ENCODE assay signal across 9 mouse cellular contexts in the genomic region with DNA sequence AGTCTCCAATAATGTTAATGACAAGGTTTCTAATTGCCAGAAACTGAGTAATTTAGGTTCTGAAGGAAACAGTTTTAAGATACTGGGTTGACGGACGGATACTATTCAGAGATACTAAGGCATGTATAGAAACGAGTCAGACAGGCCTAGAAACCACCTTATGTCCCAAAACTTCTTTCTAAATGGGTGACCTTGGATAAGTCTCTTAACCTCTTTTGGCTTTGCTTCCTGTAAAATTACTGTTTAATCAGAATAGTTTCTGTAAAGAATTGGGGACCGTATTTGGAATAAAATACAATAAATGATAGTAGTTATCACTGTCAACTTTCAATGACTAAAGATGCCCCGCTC. TPM values are rescaled to one million over a fixed set of nuclear protein-coding genes. Genes with fewer than 3 reads are reported as not detected.
A peak's percentile ranks its signal among the peaks of the same experiment; 100 is the strongest.
DNase-seq lines count a peak whose midpoint lies in the region; ATAC-seq and TF ChIP-seq lines count a peak whose summit lies in the region.
"Had no signal": no experiment of that assay in that cellular context is flagged by ENCODE, and none has a peak within 500 bp of the region (broad histone marks: within the 10 kb centered on the region; RNA-seq: fewer than 3 reads in every experiment).

No protein-coding gene starts in this region.

- DNase-seq in heart, postnatal 14 days, result no peak
- no peak for DNase-seq in MEL (ENCODE audit: low read depth, low spot score)
- DNase-seq in hindbrain, embryonic 10.5 days (ENCODE audit: low spot score), result no peak
- DNase-seq in liver, postnatal 0 days, result no peak
- DNase-seq in gastrocnemius, adult 8-10 months (ENCODE audit: low spot score in 2 of 2), result no peak
- no peak for DNase-seq in right cerebral cortex, postnatal 25 days

- peak overlapping the region; percentile 63 for H3K4me2 ChIP-seq in heart, embryonic 13.5 days
- H3K4me2 ChIP-seq in liver, postnatal 0 days (ENCODE audit: low read depth, low read length), result peak overlapping the region; percentile 66

- no peak overlapping the region for H3K9ac ChIP-seq in heart, embryonic 13.5 days
- peak overlapping the region; percentile 64 for H3K9ac ChIP-seq in MEL (ENCODE audit: control insufficient read depth, low read depth, low read length, poor library complexity, severe bottlenecking)
- H3K9ac ChIP-seq in liver, postnatal 0 days (replicated peaks), result peak overlapping the region; percentile 72; the same call in 1 of the 2 replicates

- intact Hi-C loops in heart, postnatal 14 days (cut with DNase I), result loop anchor here (2.0 kb wide), 1 partner anchor 89 kb away; no protein-coding TSS in a partner anchor

- no peaks in the 10 kb centered on the region for H3K9me3 ChIP-seq in heart, embryonic 13.5 days
- no peaks in the 10 kb centered on the region for H3K9me3 ChIP-seq in MEL (replicated peaks; ENCODE audit: insufficient read depth, low read length)
- H3K9me3 ChIP-seq in hindbrain, embryonic 10.5 days, result no peaks in the 10 kb centered on the region
- no peaks in the 10 kb centered on the region for H3K9me3 ChIP-seq in liver, postnatal 0 days (ENCODE audit: low read length)

- peaks cover 44% of the 10 kb centered on the region for H3K4me1 ChIP-seq in heart, embryonic 13.5 days
- peaks cover 0 to 9% of the 10 kb centered on the region in 2 experiments; a peak in 2 of 4 replicates for H3K4me1 ChIP-seq in MEL (ENCODE audit: control insufficient read depth in 1 of 2, insufficient read depth in 2 of 2, low read length in 2 of 2)
- H3K4me1 ChIP-seq in hindbrain, embryonic 10.5 days (replicated peaks), result peaks cover 27% of the 10 kb centered on the region
- H3K4me1 ChIP-seq in liver, postnatal 0 days (ENCODE audit: insufficient read depth), result peaks cover 33% of the 10 kb centered on the region

- no peaks in the 10 kb centered on the region for H3K27me3 ChIP-seq in heart, embryonic 13.5 days (replicated peaks)
- no peaks in the 10 kb centered on the region for H3K27me3 ChIP-seq in MEL (ENCODE audit: control insufficient read depth in 1 of 2, insufficient read depth in 2 of 2, low read length in 2 of 2)
- H3K27me3 ChIP-seq in hindbrain, embryonic 10.5 days (ENCODE audit: insufficient read depth, poor library complexity, severe bottlenecking), result no peaks in the 10 kb centered on the region
- no peaks in the 10 kb centered on the region for H3K27me3 ChIP-seq in liver, postnatal 0 days (ENCODE audit: insufficient read depth, low read length)

- no peak for ATAC-seq in heart, embryonic 13.5 days (ENCODE audit: extremely low read depth, insufficient number of reproducible peaks, low FRiP score, low TSS enrichment)
- no peak for ATAC-seq in liver, postnatal 0 days
- no peak for ATAC-seq in CD4-positive, CD25-positive, alpha-beta regulatory T cell, adult 4 months

- TF ChIP-seq CTCF in MEL (IDR thresholded peaks at IDR 0.05 in 2 of 3, conservative IDR thresholded peaks at IDR 0.05 in 1 of 3; ENCODE audit: control insufficient read depth in 1 of 3, insufficient read depth in 1 of 3, low read depth in 2 of 3, low read length in 3 of 3, poor library complexity in 1 of 3, severe bottlenecking in 1 of 3), result no peak
- TF ChIP-seq CTCF in liver, postnatal 0 days (IDR thresholded peaks at IDR 0.05; ENCODE audit: low read depth), result no peak

- no peak; a peak in 1 of 4 replicates for TF ChIP-seq POLR2A in MEL (IDR thresholded peaks at IDR 0.05; ENCODE audit: control insufficient read depth in 1 of 2, insufficient read depth in 1 of 2, low read depth in 1 of 2, low read length in 2 of 2, poor library complexity in 1 of 2)

- TF ChIP-seq RAD21 in MEL (IDR thresholded peaks at IDR 0.05; ENCODE audit: low read depth, low read length), result no peak

- peak overlapping the region; percentile 88 for H3K27ac ChIP-seq in heart, embryonic 13.5 days (replicated peaks)
- H3K27ac ChIP-seq in MEL (ENCODE audit: control insufficient read depth, low read depth, low read length), result peak overlapping the region; percentile 25; the same call in 1 of the 2 replicates
- no peak overlapping the region for H3K27ac ChIP-seq in hindbrain, embryonic 10.5 days
- peak overlapping the region; percentile 96 for H3K27ac ChIP-seq in liver, postnatal 0 days (ENCODE audit: low read depth)

- H3K36me3 ChIP-seq in heart, embryonic 13.5 days, result no peaks in the 10 kb centered on the region
- H3K36me3 ChIP-seq in MEL (ENCODE audit: control insufficient read depth in 1 of 2, insufficient read depth in 2 of 2, low read length in 2 of 2), result peaks cover 0 to 8% of the 10 kb centered on the region in 2 experiments; a peak in 2 of 4 replicates
- no peaks in the 10 kb centered on the region for H3K36me3 ChIP-seq in hindbrain, embryonic 10.5 days
- 0 out of 2 replicates have a peak, but pooled peaks cover 3% of the 10 kb centered on the region for H3K36me3 ChIP-seq in liver, postnatal 0 days (replicated peaks; ENCODE audit: insufficient read depth, low read length)

- no peak for TF ChIP-seq EP300 in MEL (IDR thresholded peaks at IDR 0.05; ENCODE audit: low read depth in 1 of 2, low read length in 2 of 2)
- TF ChIP-seq EP300 in liver, postnatal 0 days (IDR thresholded peaks at IDR 0.05; ENCODE audit: low read depth), result no peak; the same call in 1 of the 2 replicates

- H3K79me2 ChIP-seq in MEL (ENCODE audit: control insufficient read depth, insufficient read depth, low read length, poor library complexity), result peaks cover 2% of the 10 kb centered on the region; the same call in 1 of the 2 replicates

- H3K4me3 ChIP-seq in heart, embryonic 13.5 days, result peak overlapping the region; percentile 92
- H3K4me3 ChIP-seq in MEL (ENCODE audit: control insufficient read depth in 1 of 2, insufficient read depth in 1 of 2, low read depth in 2 of 2, low read length in 2 of 2), result peak overlapping the region; percentile 59 to 72
- H3K4me3 ChIP-seq in hindbrain, embryonic 10.5 days, result peak overlapping the region; percentile 80
- peak overlapping the region; percentile 98 for H3K4me3 ChIP-seq in liver, postnatal 0 days (ENCODE audit: low read depth, low read length)

- WGBS in heart, embryonic 13.5 days, result 11% methylated on average over 5 of the region's 5 CpGs
- 15% methylated on average over 5 of the region's 5 CpGs for WGBS in hindbrain, embryonic 10.5 days
- 16% methylated on average over 5 of the region's 5 CpGs for WGBS in liver, postnatal 0 days (ENCODE audit: insufficient replicate concordance)

TF ChIP-seq in MEL, 35 proteins besides CTCF, POLR2A, EP300 and RAD21:
- TF ChIP-seq CHD1 (IDR thresholded peaks at IDR 0.05; ENCODE audit: low read depth, low read length), result 0 out of 2 replicates have a peak, but pooled peaks have one; percentile 80
- TF ChIP-seq MYB (IDR thresholded peaks at IDR 0.05; ENCODE audit: low read depth, low read length), result no peak
- TF ChIP-seq JUND (IDR thresholded peaks at IDR 0.05; ENCODE audit: low read depth, low read length), result 0 out of 2 replicates have a peak, but pooled peaks have one; percentile 13
- TF ChIP-seq ETS1 (IDR thresholded peaks at IDR 0.05; ENCODE audit: low read depth, low read length), result peak; percentile 28; the same call in 1 of the 2 replicates
- TF ChIP-seq UBTF (IDR thresholded peaks at IDR 0.05; ENCODE audit: borderline replicate concordance, insufficient read depth, low read depth, low read length), result 0 out of 2 replicates have a peak, but pooled peaks have one; percentile 15
- no peak for TF ChIP-seq SMC3 (IDR thresholded peaks at IDR 0.05; ENCODE audit: low read depth, low read length)
- peak; percentile 26; the same call in 1 of the 2 replicates for TF ChIP-seq MYC (IDR thresholded peaks at IDR 0.05; ENCODE audit: low read depth, low read length)

RNA-seq across cellular contexts. Expression of gene Tnrc6b, which starts 0.9 kb away (rescaled TPM):
- 23.8 and 24.2 TPM in 2 replicates for polyA plus RNA-seq in heart, embryonic 13.5 days (2015; fragmentation: Nextera tagmentation; extraction: Ambion mirVana)
- 10 to 100 TPM; 55.4 to 56.4 TPM for total RNA-seq in heart, postnatal 14 days (2021)
- 8.0 and 8.2 TPM in 2 replicates for total RNA-seq in MEL (2012; rRNA removed)
- 10 to 100 TPM in 1 of 2 experiments, 1 to 10 TPM in 1; 7.8 to 13.9 TPM for polyA plus RNA-seq in MEL (2012; ENCODE audit: insufficient read depth in 1 of 2, insufficient read length in 2 of 2, low read depth in 1 of 2, low replicate concordance in 2 of 2, missing spikeins in 1 of 2)
- 42.7 and 43.3 TPM in 2 replicates for polyA plus RNA-seq in hindbrain, embryonic 10.5 days (2016; fragmentation: Nextera tagmentation; extraction: Ambion mirVana)
- 6.3 and 9.6 TPM in 2 replicates for polyA plus RNA-seq in liver, postnatal 0 days (2015; fragmentation: Nextera tagmentation; extraction: Ambion mirVana)
- 10 to 100 TPM; 58.7 to 84.9 TPM for polyA plus RNA-seq in CD4-positive, CD25-positive, alpha-beta regulatory T cell, adult 4 months (2017; shearing (Covaris generic))
- 10 to 100 TPM; 46.5 to 53.7 (median 48.9) TPM for total RNA-seq in gastrocnemius, adult 8-10 months (2022)

RNA-seq across cellular contexts. Expression of gene Fam83f, which starts 38.6 kb away (rescaled TPM):
- 0.13 and 0.14 TPM in 2 replicates for polyA plus RNA-seq in heart, embryonic 13.5 days (2015; fragmentation: Nextera tagmentation; extraction: Ambion mirVana)
- under 1 TPM; 0.12 TPM for total RNA-seq in heart, postnatal 14 days (2021)
- total RNA-seq in MEL (2012; rRNA removed), result not detected in 2 replicates
- not detected for polyA plus RNA-seq in MEL (2012; ENCODE audit: insufficient read depth in 1 of 2, insufficient read length in 2 of 2, low read depth in 1 of 2, low replicate concordance in 2 of 2, missing spikeins in 1 of 2)
- polyA plus RNA-seq in hindbrain, embryonic 10.5 days (2016; fragmentation: Nextera tagmentation; extraction: Ambion mirVana), result 0.60 and 0.96 TPM in 2 replicates
- polyA plus RNA-seq in liver, postnatal 0 days (2015; fragmentation: Nextera tagmentation; extraction: Ambion mirVana), result 1.8 and 2.3 TPM in 2 replicates
- under 1 TPM in 1 of 2 experiments, not detected in 1; 0.30 TPM for polyA plus RNA-seq in CD4-positive, CD25-positive, alpha-beta regulatory T cell, adult 4 months (2017; shearing (Covaris generic))
- under 1 TPM in 3 of 4 experiments, not detected in 1; 0.13 to 0.18 (median 0.17) TPM for total RNA-seq in gastrocnemius, adult 8-10 months (2022)
- polyA plus RNA-seq: inflammation-experienced regulatory T-cells, adult 6 months had no signal
